Mouse (Mus musculus) heart, adult 8-10 months (tissue): Measurements from ENCODE around the gene Nsd2. TPM values are rescaled to one million over a fixed set of nuclear protein-coding genes. Genes with fewer than 3 reads are reported as not detected.
"Not testable (repeated sequence)": the region's sequence is repeated elsewhere in the genome, so short reads cannot be mapped to it uniquely, and the experiment has no call there.

Source experiments
- DNase-seq: peaks from one replicate; pipeline ENCODE4 v3.0.0; 2022; ENCODE audit warnings: low spot score
- total RNA-seq, 4 experiments: library from RNA; stranded (reverse); gene quantifications; 2 replicates each; pipeline ENCODE4 v1.2.4; 2022

Gene Nsd2
- total RNA-seq, 4 experiments from 2014 or later, result 24.0 to 25.3 (median 24.5) TPM

GRCm38 (mm10) chr5:33851466-33851865, 30.9 kb downstream of the Nsd2 start:
- DNase-seq, result no peak

- no peak for DNase-seq
Measured at GRCm38 (mm10) chr5:33853086-33853485, 32.6 kb downstream of the Nsd2 start.

GRCm38 (mm10) chr5:33854019-33854418, 33.5 kb downstream of the Nsd2 start:
- DNase-seq, result no peak

- no peak for DNase-seq
Measured at GRCm38 (mm10) chr5:33857693-33858092, 37.2 kb downstream of the Nsd2 start.

GRCm38 (mm10) chr5:33875472-33875871, 54.9 kb downstream of the Nsd2 start:
- no peak for DNase-seq

- no peak for DNase-seq
Measured at GRCm38 (mm10) chr5:33881118-33881517, 60.6 kb downstream of the Nsd2 start.

- DNase-seq, result no peak
Measured at GRCm38 (mm10) chr5:33893406-33893805, 72.9 kb downstream of the Nsd2 start.

- DNase-seq, result no peak
Measured at GRCm38 (mm10) chr5:33895116-33895515, 74.6 kb downstream of the Nsd2 start.

- DNase-seq, result no peak
Measured at GRCm38 (mm10) chr5:33897158-33897557, 76.6 kb downstream of the Nsd2 start.

- no peak for DNase-seq
Measured at GRCm38 (mm10) chr5:33898671-33899070, 78.1 kb downstream of the Nsd2 start.

GRCm38 (mm10) chr5:33899245-33899644, 78.7 kb downstream of the Nsd2 start:
- DNase-seq, result no peak

- no peak for DNase-seq
Measured at GRCm38 (mm10) chr5:33900101-33900500, 79.6 kb downstream of the Nsd2 start.

- no peak for DNase-seq
Measured at GRCm38 (mm10) chr5:33900701-33901263, 80.3 kb downstream of the Nsd2 start.

GRCm38 (mm10) chr5:33901278-33901677, 80.8 kb downstream of the Nsd2 start:
- no peak for DNase-seq

GRCm38 (mm10) chr5:33902696-33903095, 82.2 kb downstream of the Nsd2 start:
- DNase-seq, result no peak

- DNase-seq, result no peak
Measured at GRCm38 (mm10) chr5:33903176-33903575, 82.7 kb downstream of the Nsd2 start.

GRCm38 (mm10) chr5:33915031-33915430, 94.5 kb downstream of the Nsd2 start:
- not testable (repeated sequence) for DNase-seq

- DNase-seq, result not testable (repeated sequence)
Measured at GRCm38 (mm10) chr5:33916616-33917015, 96.1 kb downstream of the Nsd2 start.

GRCm38 (mm10) chr5:33919466-33919865, 98.9 kb downstream of the Nsd2 start:
- no peak for DNase-seq

GRCm38 (mm10) chr5:33920037-33920436, 99.5 kb downstream of the Nsd2 start:
- DNase-seq, result no peak

- DNase-seq, result no peak
Measured at GRCm38 (mm10) chr5:33920924-33921323, 100.4 kb downstream of the Nsd2 start.

GRCm38 (mm10) chr5:33921486-33922235, 101.1 kb downstream of the Nsd2 start:
- DNase-seq, result no peak

GRCm38 (mm10) chr5:33922566-33922965, 102.0 kb downstream of the Nsd2 start:
- no peak for DNase-seq
